Mouse (Mus musculus) urinary bladder, adult 2 months (tissue): ENCODE results near the gene Cry2. TPM values are rescaled to one million over a fixed set of nuclear protein-coding genes. Genes with fewer than 3 reads are reported as not detected.
"Not testable (repeated sequence)": the region's sequence is repeated elsewhere in the genome, so short reads cannot be mapped to it uniquely, and the experiment has no call there.

Experiments used
- DNase-seq: peaks from one replicate; pipeline ENCODE4 v3.0.0; 2022; ENCODE audit warnings: low spot score
- polyA plus RNA-seq: library from polyadenylated mRNA; depleted of rRNA; stranded (reverse); fragments of >200 nt; gene quantifications from 2 replicates; pipeline ENCODE4 v1.2.3, GENCODE M21; 2012

Cry2 gene
- polyA plus RNA-seq, 1 experiment: 36.7 TPM

- DNase-seq: no peak
Observed at GRCm38 (mm10) chr2:92422388-92423135, 11.3 kb downstream of the Cry2 start.

GRCm38 (mm10) chr2:92421723-92422387 is 12.0 kb downstream of the Cry2 start:
- DNase-seq: no peak

GRCm38 (mm10) chr2:92411705-92412104 is 22.1 kb downstream of the Cry2 start:
- no peak for DNase-seq

- DNase-seq: no peak
Observed at GRCm38 (mm10) chr2:92408309-92409045, 25.4 kb downstream of the Cry2 start.

GRCm38 (mm10) chr2:92405687-92406086 is 28.2 kb downstream of the Cry2 start:
- no peak for DNase-seq

GRCm38 (mm10) chr2:92404737-92405136 is 29.1 kb downstream of the Cry2 start:
- no peak for DNase-seq

- no peak for DNase-seq
Observed at GRCm38 (mm10) chr2:92403776-92404319, 30.0 kb downstream of the Cry2 start.

- DNase-seq: no peak
Observed at GRCm38 (mm10) chr2:92402591-92403326, 31.1 kb downstream of the Cry2 start.

- no peak for DNase-seq
Observed at GRCm38 (mm10) chr2:92401091-92401561, 32.7 kb downstream of the Cry2 start, which contains the start of gene Mapk8ip1. TSS of gene Mapk8ip1 (minus strand) at chr2:92401263.

- no peak for DNase-seq
Observed at GRCm38 (mm10) chr2:92400682-92401081, 33.2 kb downstream of the Cry2 start.

- not testable (repeated sequence) for DNase-seq
Observed at GRCm38 (mm10) chr2:92399877-92400276, 34.0 kb downstream of the Cry2 start.

- no peak for DNase-seq
Observed at GRCm38 (mm10) chr2:92397436-92397835, 36.4 kb downstream of the Cry2 start.

- no peak for DNase-seq
Observed at GRCm38 (mm10) chr2:92395535-92395934, 38.3 kb downstream of the Cry2 start.

GRCm38 (mm10) chr2:92392318-92393264 is 41.3 kb downstream of the Cry2 start:
- DNase-seq: no peak

- no peak for DNase-seq
Observed at GRCm38 (mm10) chr2:92391703-92392317, 42.0 kb downstream of the Cry2 start.

- DNase-seq: no peak
Observed at GRCm38 (mm10) chr2:92391116-92391515, 42.7 kb downstream of the Cry2 start.

- no peak for DNase-seq
Observed at GRCm38 (mm10) chr2:92390206-92390930, 43.5 kb downstream of the Cry2 start.

GRCm38 (mm10) chr2:92389645-92390044 is 44.2 kb downstream of the Cry2 start:
- DNase-seq: no peak
